Mouse (Mus musculus): ENCODE data around the gene Cd160.

- TF ChIP-seq TBP (conservative IDR thresholded peaks at IDR 0.05; ENCODE audit: low read depth, low read length) (no peak), JUN (IDR thresholded peaks at IDR 0.05; ENCODE audit: insufficient read depth, low read depth, low read length) (no peak), USF2 (conservative IDR thresholded peaks at IDR 0.05; ENCODE audit: low read depth, low read length) (no peak), TCF12 (IDR thresholded peaks at IDR 0.05; ENCODE audit: low read depth, low read length) (no peak), ZC3H11A (IDR thresholded peaks at IDR 0.05; ENCODE audit: low read depth, low read length) (no peak), ZNF384 (IDR thresholded peaks at IDR 0.05; ENCODE audit: low read depth, low read length) (no peak), POLR2A (IDR thresholded peaks at IDR 0.05; ENCODE audit: low read depth, low read length) (no peak), CTCF (conservative IDR thresholded peaks at IDR 0.05 in 1 of 2, IDR thresholded peaks at IDR 0.05 in 1 of 2; ENCODE audit: low read depth in 2 of 2, low read length in 2 of 2) (no peak), ZKSCAN1 (IDR thresholded peaks at IDR 0.05; ENCODE audit: borderline replicate concordance, low read depth, low read length) (no peak), EP300 (IDR thresholded peaks at IDR 0.05; ENCODE audit: low read length) (no peak), E2F4 (IDR thresholded peaks at IDR 0.05; ENCODE audit: insufficient replicate concordance, low read depth, low read length) (no peak), RAD21 (IDR thresholded peaks at IDR 0.05; ENCODE audit: low read depth, low read length) (no peak), SMC3 (IDR thresholded peaks at IDR 0.05; ENCODE audit: low read depth, low read length) (no peak)
Observed at GRCm38 (mm10) chr3:96823701-96824100, 5.5 kb downstream of the Cd160 start.

All from CH12.LX (cell line).